Mouse (Mus musculus): ENCODE data around the gene Ttk.
A peak's percentile ranks its signal among the peaks of the same experiment; 100 is the strongest.

Gene Ttk

GRCm38 (mm10) chr9:83893073-83893472 lies 58.6 kb downstream of the Ttk start:
- no peak for DNase-seq (ENCODE audit: inconsistent age in 2 of 2, low spot score in 1 of 2)

- DNase-seq (ENCODE audit: inconsistent age in 2 of 2, low spot score in 1 of 2): peak in 1 of 2 experiments; percentile 21
Observed at GRCm38 (mm10) chr9:83893767-83894330, 59.4 kb downstream of the Ttk start.

GRCm38 (mm10) chr9:83902086-83902485 lies 67.6 kb downstream of the Ttk start:
- no peak for DNase-seq (ENCODE audit: inconsistent age in 2 of 2, low spot score in 1 of 2)

- peak in 1 of 2 experiments; percentile 37 for DNase-seq (ENCODE audit: inconsistent age in 2 of 2, low spot score in 1 of 2)
Observed at GRCm38 (mm10) chr9:83905820-83906219, 71.3 kb downstream of the Ttk start.

GRCm38 (mm10) chr9:83907017-83907416 lies 72.5 kb downstream of the Ttk start:
- no peak for DNase-seq (ENCODE audit: inconsistent age in 2 of 2, low spot score in 1 of 2)

- DNase-seq (ENCODE audit: inconsistent age in 2 of 2, low spot score in 1 of 2): no peak
Observed at GRCm38 (mm10) chr9:83909836-83910235, 75.3 kb downstream of the Ttk start.

GRCm38 (mm10) chr9:83910926-83911325 lies 76.4 kb downstream of the Ttk start:
- DNase-seq (ENCODE audit: inconsistent age in 2 of 2, low spot score in 1 of 2): no peak

All from adrenal gland, adult (tissue).